Mouse (Mus musculus): ENCODE data around the gene Psg17. TPM values are rescaled to one million over a fixed set of nuclear protein-coding genes. Genes with fewer than 3 reads are reported as not detected.

The Psg17 gene
- total and polyA plus RNA-seq, 3 experiments, result not detected

GRCm38 (mm10) chr7:18839865-18840264 is 18.5 kb upstream of the Psg17 start, which contains the start of gene Mill2:
Mill2 (plus strand) TSS chr7:18839966.
- Histone ChIP-seq H3K27me3 (ENCODE audit: control insufficient read depth in 1 of 2, insufficient read depth in 2 of 2, low read length in 2 of 2) (no peaks in the 10 kb centered on the region), H3K9me3 (replicated peaks; ENCODE audit: insufficient read depth, low read length) (no peaks in the 10 kb centered on the region), H3K36me3 (ENCODE audit: control insufficient read depth in 1 of 2, insufficient read depth in 2 of 2, low read length in 2 of 2) (no peaks in the 10 kb centered on the region), H3K79me2 (ENCODE audit: control insufficient read depth, insufficient read depth, low read length, poor library complexity) (no peaks in the 10 kb centered on the region; the same call in 1 of the 2 replicates), H3K4me1 (ENCODE audit: control insufficient read depth in 1 of 2, insufficient read depth in 2 of 2, low read length in 2 of 2) (peaks cover 0 to 9% of the 10 kb centered on the region in 2 experiments; a peak in 1 of 4 replicates), H3K9ac (ENCODE audit: control insufficient read depth, low read depth, low read length, poor library complexity, severe bottlenecking) (peak within 1 kb of the TSS; percentile 59), H3K27ac (ENCODE audit: control insufficient read depth, low read depth, low read length) (peak within 1 kb of the TSS; percentile 6; the same call in 1 of the 2 replicates), H3K4me3 (ENCODE audit: control insufficient read depth in 1 of 2, insufficient read depth in 1 of 2, low read depth in 2 of 2, low read length in 2 of 2) (peak within 1 kb of the TSS; percentile 54 to 79)
- DNase-seq (ENCODE audit: low read depth, low spot score), result peak; percentile 34
- TF ChIP-seq ZNF384 (IDR thresholded peaks at IDR 0.05; ENCODE audit: low read depth, low read length) (no peak), GATA1 (IDR thresholded peaks at IDR 0.05; ENCODE audit: low read depth, low read length) (no peak), KAT2A (conservative IDR thresholded peaks at IDR 0.05; ENCODE audit: low read depth, low read length) (no peak), CTCF (IDR thresholded peaks at IDR 0.05 in 2 of 3, conservative IDR thresholded peaks at IDR 0.05 in 1 of 3; ENCODE audit: control insufficient read depth in 1 of 3, insufficient read depth in 1 of 3, low read depth in 2 of 3, low read length in 3 of 3, poor library complexity in 1 of 3, severe bottlenecking in 1 of 3) (no peak), POLR2AphosphoS2 (IDR thresholded peaks at IDR 0.05; ENCODE audit: low read length) (no peak), HCFC1 (IDR thresholded peaks at IDR 0.05; ENCODE audit: low read depth, low read length) (no peak), ZMIZ1 (IDR thresholded peaks at IDR 0.05; ENCODE audit: low read depth, low read length) (no peak), GABPA (IDR thresholded peaks at IDR 0.05; ENCODE audit: low read depth, low read length) (no peak), MYC (IDR thresholded peaks at IDR 0.05; ENCODE audit: low read depth, low read length) (no peak), SIN3A (IDR thresholded peaks at IDR 0.05; ENCODE audit: low read length) (no peak), ETS1 (IDR thresholded peaks at IDR 0.05; ENCODE audit: low read depth, low read length) (no peak), MYB (IDR thresholded peaks at IDR 0.05; ENCODE audit: low read depth, low read length) (no peak), TBP (IDR thresholded peaks at IDR 0.05; ENCODE audit: low read depth, low read length) (no peak), ZC3H11A (IDR thresholded peaks at IDR 0.05; ENCODE audit: low read depth, low read length) (no peak), NRF1 (IDR thresholded peaks at IDR 0.05; ENCODE audit: insufficient read depth, low read depth, low read length, poor library complexity, severe bottlenecking) (no peak), USF1 (IDR thresholded peaks at IDR 0.05; ENCODE audit: low read depth, low read length) (no peak), E2F4 (IDR thresholded peaks at IDR 0.05; ENCODE audit: borderline replicate concordance, low read depth, low read length) (no peak), MAZ (IDR thresholded peaks at IDR 0.05; ENCODE audit: low read depth, low read length) (no peak), BHLHE40 (IDR thresholded peaks at IDR 0.05; ENCODE audit: borderline replicate concordance, low read depth, low read length) (no peak)

GRCm38 (mm10) chr7:18832298-18832697 is 10.9 kb upstream of the Psg17 start:
- TF ChIP-seq TCF12 (IDR thresholded peaks at IDR 0.05; ENCODE audit: low read depth, low read length) (no peak), UBTF (IDR thresholded peaks at IDR 0.05; ENCODE audit: borderline replicate concordance, insufficient read depth, low read depth, low read length) (no peak), USF1 (IDR thresholded peaks at IDR 0.05; ENCODE audit: low read depth, low read length) (no peak), CHD1 (IDR thresholded peaks at IDR 0.05; ENCODE audit: low read depth, low read length) (no peak), EP300 (IDR thresholded peaks at IDR 0.05; ENCODE audit: low read depth in 1 of 2, low read length in 2 of 2) (no peak), SMC3 (IDR thresholded peaks at IDR 0.05; ENCODE audit: low read depth, low read length) (no peak), MEF2A (IDR thresholded peaks at IDR 0.05; ENCODE audit: extremely low read depth, insufficient replicate concordance, low read depth, low read length, poor library complexity, severe bottlenecking) (no peak), MAZ (IDR thresholded peaks at IDR 0.05; ENCODE audit: low read depth, low read length) (no peak), ETS1 (IDR thresholded peaks at IDR 0.05; ENCODE audit: low read depth, low read length) (no peak), ELF1 (IDR thresholded peaks at IDR 0.05; ENCODE audit: low read depth, low read length) (no peak), POLR2AphosphoS5 (IDR thresholded peaks at IDR 0.05; ENCODE audit: borderline replicate concordance, low read depth, low read length) (no peak), ZC3H11A (IDR thresholded peaks at IDR 0.05; ENCODE audit: low read depth, low read length) (no peak), BHLHE40 (IDR thresholded peaks at IDR 0.05; ENCODE audit: borderline replicate concordance, low read depth, low read length) (no peak), E2F4 (IDR thresholded peaks at IDR 0.05; ENCODE audit: borderline replicate concordance, low read depth, low read length) (no peak), RAD21 (IDR thresholded peaks at IDR 0.05; ENCODE audit: low read depth, low read length) (no peak), HCFC1 (IDR thresholded peaks at IDR 0.05; ENCODE audit: low read depth, low read length) (no peak), MAFK (IDR thresholded peaks at IDR 0.05; ENCODE audit: borderline replicate concordance, low read depth, low read length) (no peak)
- Histone ChIP-seq H3K9me3 (replicated peaks; ENCODE audit: insufficient read depth, low read length) (no peaks in the 10 kb centered on the region), H3K4me3 (ENCODE audit: control insufficient read depth in 1 of 2, insufficient read depth in 1 of 2, low read depth in 2 of 2, low read length in 2 of 2) (no peak overlapping the region), H3K27ac (ENCODE audit: control insufficient read depth, low read depth, low read length) (no peak overlapping the region), H3K4me1 (ENCODE audit: control insufficient read depth in 1 of 2, insufficient read depth in 2 of 2, low read length in 2 of 2) (peaks cover 7 to 16% of the 10 kb centered on the region in 2 experiments), H3K27me3 (ENCODE audit: control insufficient read depth in 1 of 2, insufficient read depth in 2 of 2, low read length in 2 of 2) (no peaks in the 10 kb centered on the region), H3K36me3 (ENCODE audit: control insufficient read depth in 1 of 2, insufficient read depth in 2 of 2, low read length in 2 of 2) (peaks cover 0 to 3% of the 10 kb centered on the region in 2 experiments; a peak in 2 of 4 replicates), H3K9ac (ENCODE audit: control insufficient read depth, low read depth, low read length, poor library complexity, severe bottlenecking) (no peak overlapping the region), H3K79me2 (ENCODE audit: control insufficient read depth, insufficient read depth, low read length, poor library complexity) (no peaks in the 10 kb centered on the region)
- DNase-seq (ENCODE audit: low read depth, low spot score), result no peak

All from MEL (cell line).